Mouse (Mus musculus): Measurements from ENCODE around the gene Tex52. TPM values are rescaled to one million over a fixed set of nuclear protein-coding genes. Genes with fewer than 3 reads are reported as not detected.

The Tex52 gene
- total RNA-seq (2021) (not detected), polyA plus RNA-seq (2012; rRNA removed) (not detected in 2 replicates)
- long read RNA-seq: 0 reads

DNA sequence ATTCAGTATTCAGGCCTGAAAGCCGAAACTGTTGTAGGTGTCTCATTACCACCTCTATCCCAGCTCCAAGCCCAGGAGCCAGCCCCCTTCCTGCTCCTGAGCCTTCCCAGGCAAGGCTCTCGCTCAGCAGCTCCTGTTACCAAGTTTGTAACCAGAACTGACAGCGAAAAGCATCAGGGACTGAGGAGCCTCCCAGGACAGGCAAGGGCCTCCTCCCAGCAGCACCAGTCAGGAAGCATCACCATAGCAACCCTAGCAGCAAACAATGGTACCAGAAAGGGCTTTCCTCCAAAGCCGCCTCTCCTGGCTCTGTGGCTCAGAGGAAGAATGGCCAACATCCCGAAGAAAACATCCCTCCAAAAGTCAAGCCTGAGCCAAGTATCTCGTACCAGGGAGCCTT, at the start of gene Tex52, which contains the start of gene Gm44596:
Gene Tex52, plus strand, starts transcription at position 265 of the 400 bp plus-strand sequence.
Gene Gm44596, plus strand, starts transcription at position 312 of the 400 bp plus-strand sequence.
- no peak for DNase-seq

DNA sequence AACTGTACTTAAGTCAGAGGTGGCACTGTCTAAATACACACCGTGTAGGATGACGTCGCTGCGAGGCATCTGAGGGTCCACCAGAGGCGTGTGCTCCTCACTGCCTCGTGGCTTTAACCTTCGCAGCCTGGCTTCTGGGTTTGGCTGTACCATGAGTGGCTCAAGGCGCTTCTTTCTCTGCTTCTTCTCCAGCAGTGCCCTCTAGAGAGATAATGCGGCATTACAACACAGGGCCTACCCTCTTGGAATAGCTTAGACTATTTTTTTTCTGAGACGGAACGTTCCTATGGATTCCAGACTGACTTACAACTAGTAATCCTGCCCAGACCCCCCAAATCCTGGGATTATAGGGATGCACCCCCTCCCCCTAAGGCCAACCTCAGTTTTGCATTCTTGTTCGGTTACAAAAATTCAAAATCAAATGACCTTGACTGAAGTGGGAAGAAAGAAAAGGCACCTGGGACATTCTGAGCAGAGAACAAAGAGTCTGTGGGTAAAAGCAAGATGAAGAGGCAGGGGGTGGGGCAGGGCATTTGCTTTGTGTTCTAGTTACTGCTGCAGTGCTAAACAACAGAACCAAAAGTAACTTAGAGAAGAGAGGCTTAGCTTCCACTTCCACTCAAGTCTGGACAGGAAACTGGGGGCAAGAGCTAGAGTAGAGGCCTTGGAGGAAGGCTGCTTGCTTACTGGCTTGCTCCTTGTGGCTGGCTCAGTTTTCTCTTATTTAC, 40.7 kb upstream of the Tex52 start:
- DNase-seq: peak; percentile 60

DNA sequence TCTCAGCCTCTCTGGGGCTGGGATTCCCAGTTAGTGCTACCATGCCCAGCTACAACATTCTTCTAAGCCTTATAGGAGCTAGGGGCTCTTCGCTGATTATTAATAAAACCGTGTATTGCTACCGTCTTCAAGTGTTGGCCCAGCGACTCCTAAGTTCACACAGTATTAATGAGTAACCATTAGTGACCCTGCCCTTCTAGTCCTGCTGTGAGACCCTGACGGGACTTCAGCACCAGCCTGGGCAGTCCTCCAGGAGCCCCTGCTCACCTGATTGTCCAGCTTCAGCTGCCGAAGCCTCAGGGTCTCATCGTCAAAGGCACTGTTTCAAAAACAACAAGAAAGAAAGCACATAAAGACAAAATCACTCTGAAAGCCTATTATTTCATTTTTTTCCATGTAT, 37.8 kb upstream of the Tex52 start:
- DNase-seq: no peak

DNA sequence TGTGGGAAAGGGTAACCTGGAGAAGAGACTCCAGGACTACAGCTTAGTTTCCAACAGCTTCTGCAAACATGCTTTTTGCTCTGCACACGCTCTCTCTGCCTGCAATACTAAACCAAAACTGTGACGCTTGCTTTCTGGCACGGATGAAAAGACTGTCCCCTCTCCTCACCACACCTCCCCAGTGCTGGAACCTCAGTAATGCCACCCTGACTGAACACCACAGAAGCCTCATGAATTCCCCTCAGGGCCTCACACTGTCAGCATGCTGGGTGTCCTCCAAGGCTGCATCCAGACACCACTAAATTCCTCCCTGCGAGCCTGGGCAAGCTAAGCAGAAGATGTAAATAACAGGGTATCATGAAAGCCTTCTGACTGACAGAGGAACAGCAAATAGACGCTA, 36.4 kb upstream of the Tex52 start:
- no peak for DNase-seq

DNA sequence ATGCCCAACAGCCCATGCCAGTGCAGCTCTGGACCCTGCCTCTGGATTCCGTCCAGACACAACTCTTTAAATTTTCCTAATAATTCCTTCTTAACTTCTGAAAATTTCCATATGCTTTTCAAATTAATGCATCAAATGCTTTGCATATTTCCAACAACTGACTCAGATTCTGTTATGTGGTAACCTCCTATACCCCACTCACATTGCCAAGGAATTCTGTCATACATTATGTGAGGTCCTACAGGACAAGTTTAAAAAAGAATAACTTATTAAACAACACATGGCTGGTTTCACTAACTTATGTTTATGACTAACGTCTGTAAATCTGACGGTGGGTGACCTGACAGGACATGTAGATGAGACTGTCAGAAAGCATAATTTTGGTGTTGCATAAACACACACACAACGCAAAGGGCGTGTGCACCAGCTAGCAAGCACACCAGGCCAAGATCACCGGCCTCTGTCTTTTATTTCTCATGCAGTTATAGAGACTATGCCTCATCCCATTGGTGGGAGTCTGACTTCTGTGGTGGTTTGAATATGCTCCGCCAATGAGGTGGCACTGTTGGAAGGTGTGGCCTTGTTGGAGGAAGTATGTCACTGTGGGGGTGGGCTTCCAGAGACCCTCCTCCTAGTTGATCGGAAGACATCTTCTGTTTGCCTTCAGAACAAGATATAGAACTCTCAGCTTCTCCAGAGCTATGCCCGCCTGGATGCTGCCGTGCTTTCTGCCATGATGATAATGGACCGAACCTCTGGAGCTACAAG, 33.1 kb upstream of the Tex52 start:
- no peak for DNase-seq

DNA sequence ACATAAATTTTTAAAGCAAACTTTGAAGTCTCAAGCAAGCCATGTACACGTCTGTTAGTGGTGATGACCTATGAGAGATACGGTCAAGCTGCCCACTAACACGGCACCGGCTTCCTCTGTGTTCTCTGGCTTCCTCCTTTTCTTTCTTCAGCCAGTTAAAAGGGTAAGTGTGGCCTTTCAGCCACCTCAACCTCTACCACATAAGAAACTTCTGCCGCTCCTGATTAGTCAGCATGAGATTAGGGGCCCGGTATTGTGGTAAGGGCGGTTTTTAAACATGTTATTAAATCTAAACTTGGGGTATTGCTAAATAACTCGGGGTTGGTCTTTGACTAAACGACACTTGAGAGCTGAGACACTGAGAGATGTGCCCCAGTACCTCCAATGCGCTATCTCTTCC, 29.6 kb upstream of the Tex52 start:
- DNase-seq: peak; percentile 34

DNA sequence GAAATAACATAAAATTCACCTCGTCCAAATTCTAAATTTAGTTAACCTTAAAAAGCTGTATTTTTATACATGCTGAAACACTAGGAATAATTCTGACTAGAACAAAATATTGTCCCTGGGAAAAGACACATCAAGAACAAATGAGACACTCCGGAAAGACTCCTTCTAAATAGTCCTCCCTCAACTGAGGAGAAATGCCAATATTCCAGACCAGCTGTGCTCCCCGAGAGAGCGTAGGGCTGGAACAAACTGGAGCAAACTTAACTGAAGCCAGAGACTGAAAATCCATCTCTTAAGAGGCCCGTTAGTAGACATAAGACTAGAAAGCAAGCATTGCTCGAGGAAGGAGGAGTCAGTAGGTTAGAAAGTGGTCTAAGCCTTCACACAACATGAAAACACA, 28.5 kb upstream of the Tex52 start:
- no peak for DNase-seq

DNA sequence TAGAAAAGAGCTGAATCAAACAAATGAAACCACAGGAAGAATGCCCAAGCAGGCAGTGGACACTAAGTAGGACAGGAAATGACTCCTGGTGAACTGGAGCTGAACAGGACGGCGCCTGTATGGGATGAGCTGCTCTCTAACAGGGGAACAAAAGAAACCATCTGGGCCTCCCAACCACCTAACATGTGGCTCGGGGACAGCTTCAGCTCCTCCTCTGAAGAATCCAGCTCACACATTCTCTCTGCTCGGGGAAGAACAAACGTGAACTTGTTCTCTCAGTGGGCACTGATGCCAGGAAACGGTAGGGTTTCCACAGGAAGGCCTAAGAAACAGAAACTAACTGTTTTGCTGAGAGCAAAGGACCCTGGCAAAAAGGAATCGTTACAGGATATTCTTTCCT, 25.5 kb upstream of the Tex52 start:
- DNase-seq: no peak

DNA sequence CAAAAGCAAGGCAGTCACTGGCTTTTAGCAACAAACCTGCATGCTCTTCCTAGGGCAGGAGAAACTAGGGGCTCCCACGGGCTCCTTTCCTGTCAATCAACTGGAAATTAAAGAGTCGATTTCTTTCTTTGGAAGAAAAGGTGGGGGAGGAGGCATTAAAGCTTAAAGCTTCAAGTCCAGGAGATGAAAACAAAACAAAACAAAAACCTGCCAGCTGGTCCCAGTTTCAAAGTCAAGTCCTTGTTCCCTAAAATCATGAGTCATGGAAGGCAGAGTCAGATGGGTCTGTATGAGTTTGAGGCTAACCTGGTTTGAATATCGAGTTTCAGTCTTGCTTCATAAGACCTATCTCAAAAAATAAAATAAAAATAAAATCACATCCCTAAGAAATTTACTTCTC, 21.1 kb upstream of the Tex52 start:
- no peak for DNase-seq

DNA sequence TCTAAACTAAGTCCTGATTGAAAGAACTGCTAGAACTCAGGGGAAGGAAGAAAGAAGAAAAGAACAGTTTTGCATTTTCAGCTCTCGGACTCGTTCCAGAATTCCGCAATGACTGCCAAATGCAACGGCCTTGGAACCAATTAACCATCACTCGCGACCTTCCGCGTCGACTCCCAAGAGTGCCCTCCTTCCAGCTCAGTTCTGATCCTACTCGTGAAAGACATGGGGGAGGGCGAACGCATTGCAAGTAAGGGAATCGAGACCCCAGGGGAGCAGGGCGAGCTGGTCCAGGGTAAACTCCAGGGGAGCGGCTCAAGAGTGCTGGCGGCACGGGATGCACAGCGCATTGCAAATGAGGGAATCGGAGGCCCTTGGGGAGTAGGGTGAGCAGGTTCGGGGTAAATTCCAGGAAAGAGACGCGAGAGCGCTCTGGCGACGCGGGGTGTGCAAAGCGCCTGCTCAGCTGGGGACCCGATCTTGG, 20.0 kb upstream of the Tex52 start:
- DNase-seq: peak; percentile 85

DNA sequence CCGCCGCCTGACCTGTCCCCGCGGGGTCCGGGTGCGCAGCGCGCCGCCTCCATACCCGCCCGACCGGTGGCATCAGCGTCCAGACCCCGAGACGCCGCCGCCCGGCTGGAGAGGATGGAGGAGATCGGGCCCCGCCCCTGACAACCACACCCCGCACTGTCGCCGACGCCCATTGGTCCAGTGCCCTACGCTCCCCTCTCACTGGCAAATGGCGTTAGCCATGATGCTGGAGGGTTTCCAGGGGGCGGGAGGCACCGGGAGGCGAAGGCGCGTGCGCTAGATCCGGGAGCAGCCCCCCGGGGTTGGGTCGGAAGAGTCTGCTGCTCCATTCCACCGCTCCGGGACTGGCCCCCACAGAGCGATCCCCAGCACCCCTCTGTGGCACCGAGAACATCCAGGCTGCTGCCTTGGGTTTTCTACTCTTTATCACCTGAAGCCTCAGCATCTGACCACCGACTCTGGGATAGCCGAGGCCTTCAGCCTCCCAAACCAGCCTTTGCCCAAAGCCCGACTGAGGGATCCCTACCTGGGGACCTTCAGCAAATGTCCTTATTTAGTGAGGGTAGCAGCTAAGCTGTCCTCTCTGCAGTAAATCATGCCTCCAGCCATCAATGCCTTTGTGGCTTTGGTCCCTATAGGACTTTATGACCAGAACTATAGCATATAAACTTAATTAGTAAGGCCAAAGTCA, 19.4 kb upstream of the Tex52 start, which contains the start of gene Tulp3:
Gene Tulp3, minus strand, starts transcription at position 126 of the 691 bp plus-strand sequence.
- peak; percentile 98 for DNase-seq

DNA sequence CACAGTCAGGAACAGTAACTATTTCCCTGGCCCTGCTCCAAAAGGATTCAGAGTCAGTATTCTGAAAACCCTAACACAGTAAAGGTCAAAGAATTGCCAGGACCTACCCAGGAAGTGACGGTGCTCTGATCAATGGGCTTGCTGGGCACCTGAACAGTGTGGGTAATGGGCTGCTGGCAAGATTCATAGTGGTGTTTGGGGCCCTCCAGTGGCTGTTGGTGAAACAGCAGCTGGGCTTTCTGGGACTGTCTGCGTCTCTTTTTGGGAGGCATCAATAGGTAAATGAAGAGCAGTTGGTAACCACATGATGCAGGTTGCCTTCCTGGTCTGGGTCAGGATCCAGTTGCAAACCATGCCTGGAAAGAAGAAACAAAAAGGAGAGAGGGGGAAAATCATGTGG, 16.3 kb upstream of the Tex52 start:
- DNase-seq: peak; percentile 78

DNA sequence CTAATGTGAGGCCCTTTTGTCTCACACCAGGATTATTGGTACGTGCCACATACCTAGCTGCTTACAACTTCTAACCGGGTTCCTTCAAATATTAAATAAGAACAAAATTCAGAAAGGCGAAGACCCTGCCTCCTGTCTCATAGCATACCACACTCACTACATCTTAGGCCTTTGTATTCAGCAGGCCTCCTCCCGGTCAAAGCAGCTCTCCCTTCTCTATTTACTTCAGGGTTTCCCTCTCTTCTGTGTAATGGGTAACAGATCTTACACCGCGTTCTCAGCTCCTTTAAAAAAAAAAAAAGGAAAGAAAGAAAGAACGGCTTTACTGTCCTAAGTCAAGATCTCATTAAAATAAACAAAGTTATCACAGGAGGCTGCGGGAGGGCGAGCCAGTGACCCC, 13.4 kb upstream of the Tex52 start:
- DNase-seq: no peak

DNA sequence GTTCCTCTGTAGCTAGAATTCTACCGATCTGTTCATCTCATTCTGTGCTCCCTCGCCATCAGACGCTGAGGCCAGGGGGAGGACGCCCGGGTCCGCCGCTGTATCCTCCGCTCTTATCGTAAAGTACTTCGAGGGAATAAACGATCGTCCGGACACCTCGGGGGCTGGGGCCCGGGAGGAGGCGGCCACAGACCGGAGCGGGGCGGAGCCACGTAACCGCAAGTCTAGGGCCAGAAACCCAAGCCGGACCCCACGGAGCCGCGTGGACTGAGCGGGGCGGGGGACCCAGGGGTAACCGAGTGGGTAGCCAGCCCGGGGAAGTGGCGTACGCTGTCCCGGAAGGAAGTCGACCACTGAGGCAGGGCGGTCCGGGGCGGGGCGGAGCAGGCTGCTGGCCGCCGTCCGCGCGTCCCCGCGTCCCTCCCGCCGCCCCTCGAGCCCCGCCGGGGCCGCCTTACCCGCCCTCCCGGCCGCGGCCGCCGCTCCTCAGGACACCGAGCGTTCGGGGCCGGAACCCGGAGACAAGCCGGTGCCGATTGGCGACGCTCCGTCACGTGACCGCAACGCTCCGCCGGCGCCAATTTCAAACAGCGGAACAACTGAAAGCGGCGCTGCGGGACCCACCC, 12.8 kb upstream of the Tex52 start, which contains the start of the genes Rhno1 and Foxm1:
Gene Rhno1, minus strand, starts transcription at position 531 of the 626 bp plus-strand sequence.
Gene Foxm1, plus strand, starts transcription at position 587 of the 626 bp plus-strand sequence.
- peak; percentile 91 for DNase-seq

DNA sequence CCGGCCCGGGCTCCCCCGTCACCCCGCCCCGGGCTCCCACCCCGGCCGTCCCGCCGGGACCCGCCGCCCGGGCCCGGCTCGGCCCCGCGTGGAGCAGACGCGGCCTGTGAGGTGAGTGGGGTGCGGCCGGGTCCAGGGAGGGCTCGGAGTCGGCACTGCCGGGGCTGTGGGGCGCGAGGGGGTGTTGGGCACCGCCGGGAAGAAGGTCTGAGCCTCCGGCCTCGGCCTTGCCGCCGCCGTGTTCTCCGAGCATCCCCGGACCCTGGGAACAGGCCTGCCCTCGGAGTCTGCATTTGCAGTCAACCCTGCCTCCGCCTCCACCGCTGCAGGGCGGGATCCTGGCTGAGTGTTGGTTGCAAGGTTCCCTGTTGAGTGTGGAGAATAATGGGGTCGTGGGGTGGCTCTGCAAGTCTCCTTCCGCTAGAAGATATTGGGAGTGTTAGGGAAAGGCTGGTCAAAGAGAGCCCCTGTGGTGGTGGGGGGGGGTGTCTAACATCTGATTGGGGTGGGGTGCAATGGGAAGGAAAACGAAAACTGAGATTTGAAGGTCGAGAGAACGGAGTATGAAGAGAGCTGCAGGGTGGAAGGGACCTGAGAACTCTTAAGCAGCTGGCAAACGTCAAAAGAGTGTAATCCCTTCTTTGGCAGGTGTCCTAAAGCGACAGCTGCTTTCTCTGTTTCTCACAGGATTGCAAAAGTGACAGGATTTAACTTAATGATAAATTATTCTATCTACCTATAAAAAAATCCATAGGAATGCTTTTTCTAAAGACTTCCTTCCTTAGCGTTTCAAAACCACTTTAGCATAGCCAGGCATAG, 12.0 kb upstream of the Tex52 start:
- no peak for DNase-seq

DNA sequence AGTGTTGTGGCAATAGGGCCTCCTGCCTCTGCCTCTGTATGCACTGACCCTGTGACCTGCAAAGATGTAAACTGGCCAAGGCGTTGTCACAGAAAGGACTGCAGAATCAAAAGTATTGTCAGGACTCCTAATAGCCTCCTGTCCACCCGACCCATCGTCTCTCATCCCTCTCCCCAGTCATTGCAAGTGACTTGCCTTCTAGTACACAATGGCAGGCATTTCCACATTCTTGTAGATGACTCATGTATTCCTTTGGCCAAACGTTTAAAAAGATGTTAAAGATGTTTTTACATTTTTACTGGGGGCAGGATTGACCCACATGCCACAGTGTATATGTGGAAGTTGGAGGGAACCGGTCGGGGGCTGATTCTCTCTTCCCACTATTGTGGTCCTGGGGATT, 10.5 kb upstream of the Tex52 start:
- no peak for DNase-seq

DNA sequence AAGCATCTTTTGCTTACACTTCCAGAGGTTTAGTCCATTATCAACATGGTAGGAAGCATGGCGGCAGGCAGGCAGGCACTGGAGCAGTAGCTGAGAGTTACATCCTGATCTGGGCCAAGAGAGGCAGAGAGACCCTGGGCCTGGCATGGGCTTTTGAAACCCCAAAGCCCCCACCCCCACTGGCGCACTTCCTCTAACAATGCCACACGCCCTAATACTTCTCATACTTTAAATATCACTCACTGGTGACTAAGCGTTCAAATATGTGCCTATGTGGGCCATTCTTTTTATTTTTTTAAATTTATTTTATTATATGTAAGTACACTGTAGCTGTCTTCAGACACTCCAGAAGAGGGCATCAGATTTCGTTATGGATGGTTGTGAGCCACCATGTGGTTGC, 8.8 kb upstream of the Tex52 start:
- no peak for DNase-seq

DNA sequence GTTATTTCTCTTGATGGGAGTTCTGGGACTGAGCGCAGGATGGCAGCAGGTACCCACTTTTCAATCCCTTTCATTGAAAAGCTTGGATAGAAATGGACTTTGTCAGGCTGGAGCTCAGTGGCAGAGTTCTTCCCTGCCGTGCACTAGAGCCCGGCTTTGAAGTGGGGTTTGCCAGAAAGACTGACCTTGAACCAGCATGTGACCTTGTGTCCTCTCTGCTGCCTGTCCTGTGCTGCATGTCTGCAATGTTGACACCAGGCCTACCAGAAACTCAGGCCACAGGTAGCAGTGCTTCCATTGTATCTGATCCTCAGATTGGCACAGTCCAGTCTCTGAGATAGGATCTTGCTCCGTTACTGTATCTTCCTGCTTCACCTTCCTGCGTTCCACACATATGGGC, 5.2 kb upstream of the Tex52 start:
- DNase-seq: no peak

DNA sequence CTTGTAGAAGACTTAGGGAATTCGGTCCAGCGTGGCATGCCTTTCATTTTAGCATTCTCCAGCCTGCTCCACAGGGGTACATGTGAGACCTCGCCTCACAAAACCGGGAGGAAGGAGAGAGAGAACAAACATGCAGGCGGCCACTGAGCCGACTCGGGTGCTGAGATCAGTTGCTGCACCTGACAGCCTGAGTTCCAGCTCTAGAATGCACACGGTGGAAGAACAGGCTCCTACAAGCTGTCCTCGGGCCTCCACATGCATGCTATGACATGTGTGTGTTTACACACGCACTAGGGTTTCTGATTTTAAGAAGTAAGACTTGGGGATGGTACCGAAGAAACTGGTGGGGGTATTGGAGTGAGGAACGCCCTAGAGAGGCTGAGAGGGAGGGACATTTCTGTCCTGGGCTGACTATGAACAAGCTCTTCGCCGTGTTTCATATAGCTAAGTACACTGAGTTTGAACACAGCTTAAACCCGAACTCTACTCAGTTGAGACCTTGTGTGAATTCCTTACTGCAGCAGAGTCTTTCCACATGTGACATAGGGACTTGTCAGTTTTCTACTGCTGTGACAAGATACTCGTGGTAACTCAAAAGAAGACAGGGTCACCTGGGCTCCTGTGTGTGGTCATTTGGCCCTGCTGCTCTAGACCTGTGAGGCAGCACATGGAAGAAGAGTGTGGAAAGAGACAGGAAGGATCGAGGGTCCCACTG, 1.3 kb downstream of the Tex52 start:
- no peak for DNase-seq

DNA sequence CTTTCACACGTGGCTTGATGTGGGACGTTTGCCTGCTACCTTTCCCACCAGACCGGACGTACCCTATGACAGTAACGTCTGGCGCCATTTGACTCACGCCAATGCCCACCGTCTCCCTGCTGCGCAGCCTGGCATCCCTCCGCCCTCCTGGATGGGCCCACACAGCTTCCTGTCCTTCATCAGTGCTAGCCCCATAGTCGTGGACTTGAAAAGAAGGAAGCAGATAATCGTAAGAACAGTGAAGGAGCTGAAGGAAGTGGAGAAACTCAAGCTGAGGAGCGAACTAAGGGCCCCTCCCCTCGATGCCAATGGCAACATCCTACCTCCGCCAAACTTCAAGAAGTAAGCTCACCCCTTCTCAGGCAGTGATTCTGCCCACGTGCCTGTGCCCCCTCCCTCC, 4.4 kb downstream of the Tex52 start:
- DNase-seq: no peak

Data from adrenal gland, adult 2 months (tissue).